Mouse (Mus musculus) NIH3T3 (cell line): ENCODE data around the gene Gm3952.

Experiments
- DNase-seq: peaks from one replicate; pipeline ENCODE4 v3.0.0-alpha.2; 2012; ENCODE audit warnings: low read depth

The Gm3952 gene

GRCm38 (mm10) chr8:128798594-128798993 lies at the start of gene Gm3952:
Gm3952 (minus strand) TSS chr8:128798694.
- DNase-seq: no peak

DNA sequence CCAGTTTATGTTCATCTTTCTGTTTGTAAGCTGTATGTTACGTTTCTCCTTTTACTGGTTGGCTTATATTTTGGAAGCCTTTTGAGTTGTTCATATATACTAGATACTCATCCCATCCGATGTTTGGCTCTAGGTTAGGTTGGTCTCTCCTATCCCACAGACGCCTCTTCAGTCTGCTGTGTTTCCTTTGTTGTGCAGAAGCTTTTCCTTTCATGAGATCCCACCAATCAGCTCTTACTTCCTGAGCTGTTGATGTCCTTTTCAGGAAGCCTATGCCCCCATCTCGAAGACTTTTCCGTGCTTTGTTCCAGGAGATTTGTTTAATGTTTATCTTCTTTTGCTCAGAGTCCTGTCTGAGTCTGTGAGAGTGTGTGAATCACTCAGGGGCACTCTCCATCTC lies 45.3 kb upstream of the Gm3952 start:
- DNase-seq: no peak

DNA sequence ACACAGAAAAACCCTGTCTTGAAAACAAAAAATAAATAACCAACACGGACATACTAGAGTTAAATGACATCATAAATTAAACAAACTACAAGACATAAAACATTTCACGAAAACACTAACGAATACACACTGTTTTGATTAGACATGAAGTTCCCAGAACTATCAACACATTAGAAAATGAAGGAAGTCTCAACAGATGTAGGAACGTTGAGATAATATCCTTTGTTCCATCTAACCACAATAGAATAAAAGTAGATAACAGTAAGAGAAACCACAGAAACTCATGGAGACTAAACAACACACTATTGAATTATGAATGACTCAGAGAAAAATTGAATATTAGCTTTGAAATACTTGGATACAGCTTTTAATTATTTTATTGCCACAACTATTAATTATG lies 14.0 kb upstream of the Gm3952 start:
- DNase-seq: no peak

- DNase-seq: no peak
These were observed 62.8 kb downstream of the Gm3952 start for GRCm38 (mm10) chr8:128735692-128736091.

DNA sequence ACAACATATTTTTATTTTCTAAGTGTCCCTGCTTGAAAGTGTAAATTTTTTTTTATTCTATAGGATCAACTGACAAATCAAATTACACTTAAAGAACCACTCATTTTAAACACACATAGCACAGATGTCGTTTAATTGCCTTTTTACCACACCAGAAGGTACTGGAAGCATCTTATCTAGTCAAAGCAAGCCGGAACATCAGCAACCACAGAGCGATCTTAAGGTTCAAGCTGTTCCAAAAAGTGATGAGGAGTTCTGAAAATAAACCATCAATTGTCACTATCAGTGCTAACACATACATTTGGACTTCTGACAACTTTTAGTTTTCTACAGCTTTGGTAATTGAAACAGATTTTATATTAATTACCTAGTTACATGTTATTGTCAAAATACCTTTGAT lies 64.4 kb downstream of the Gm3952 start:
- DNase-seq: no peak

- no peak for DNase-seq
These were observed 66.2 kb downstream of the Gm3952 start for GRCm38 (mm10) chr8:128732254-128732653.

DNA sequence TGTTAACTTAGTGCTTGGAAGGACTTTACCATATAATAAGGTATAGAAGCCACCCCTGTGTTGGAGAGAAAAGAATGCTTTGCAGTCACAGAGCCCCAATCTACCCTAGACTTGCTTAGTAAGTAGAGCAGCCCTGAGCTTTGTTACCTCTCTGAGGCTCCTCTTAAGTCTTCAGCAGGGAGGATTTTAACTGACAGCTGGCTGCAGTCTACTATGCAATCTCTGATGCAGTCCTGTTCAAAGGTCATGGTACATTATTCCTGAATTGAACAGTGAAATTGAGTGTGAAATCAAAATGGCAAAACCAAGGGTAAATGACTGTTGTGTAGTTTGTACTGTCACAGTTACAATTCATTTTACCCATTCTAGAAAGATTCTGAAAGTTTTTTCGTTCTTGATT lies 71.3 kb downstream of the Gm3952 start:
- DNase-seq: no peak

- DNase-seq: peak; percentile 79
These were observed 73.7 kb downstream of the Gm3952 start for GRCm38 (mm10) chr8:128724819-128725218.

DNA sequence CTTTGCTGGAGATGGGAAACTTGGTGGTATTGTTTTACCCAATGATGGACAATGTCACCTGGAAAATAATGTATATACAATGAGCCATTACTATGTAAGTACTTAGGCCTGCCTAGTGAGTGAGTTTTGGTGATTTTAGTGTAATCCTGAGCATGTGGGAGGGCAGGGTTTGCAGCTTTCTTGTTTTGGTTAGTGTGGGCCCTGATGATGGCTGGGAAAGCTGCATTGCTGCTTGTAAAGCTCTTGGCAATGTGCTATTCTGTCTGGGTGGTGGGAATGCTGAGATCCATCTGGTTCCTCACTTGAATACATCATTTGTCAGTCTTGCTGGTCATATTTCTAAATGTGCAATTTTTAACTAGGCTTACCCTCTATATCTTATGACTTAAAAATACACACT lies 82.3 kb downstream of the Gm3952 start:
- DNase-seq: no peak

DNA sequence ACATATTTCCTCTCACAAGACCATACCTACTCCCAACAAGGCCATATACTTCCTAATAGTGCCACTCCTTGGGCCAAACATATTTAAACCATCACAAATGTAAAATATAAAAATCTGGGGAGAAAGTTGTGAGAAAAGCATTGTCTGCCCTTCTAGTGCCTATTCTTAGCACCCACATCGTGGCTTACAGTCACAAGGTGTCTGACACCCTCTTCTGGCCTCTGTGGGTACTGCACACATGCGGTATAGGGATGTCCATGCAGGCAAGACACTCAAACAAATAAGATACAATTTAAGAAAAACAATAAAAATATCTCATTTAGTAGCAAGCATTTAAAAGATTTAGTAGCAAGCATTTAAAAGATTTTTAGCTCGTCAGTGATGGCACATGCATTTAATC lies 89.2 kb downstream of the Gm3952 start:
- peak; percentile 89 for DNase-seq

DNA sequence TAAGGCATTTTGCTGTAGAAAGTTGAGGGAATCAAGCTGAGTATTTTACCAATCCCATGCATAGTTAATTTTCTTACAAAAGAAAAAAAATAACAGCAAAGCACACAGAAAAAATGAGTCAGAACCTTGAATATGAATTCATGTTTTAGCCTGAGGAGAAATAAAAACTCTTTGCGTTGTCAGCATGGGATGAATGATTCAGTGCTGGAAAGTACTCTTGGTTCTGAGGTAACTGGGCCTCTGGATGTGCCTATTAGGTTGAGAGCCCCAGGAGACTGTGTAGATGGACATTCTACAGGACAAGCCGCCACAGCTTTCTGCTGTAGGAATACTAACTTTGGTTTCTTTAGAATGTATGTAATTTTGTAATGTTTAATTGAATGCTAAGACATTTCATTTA lies 93.7 kb downstream of the Gm3952 start:
- peak; percentile 69 for DNase-seq

DNA sequence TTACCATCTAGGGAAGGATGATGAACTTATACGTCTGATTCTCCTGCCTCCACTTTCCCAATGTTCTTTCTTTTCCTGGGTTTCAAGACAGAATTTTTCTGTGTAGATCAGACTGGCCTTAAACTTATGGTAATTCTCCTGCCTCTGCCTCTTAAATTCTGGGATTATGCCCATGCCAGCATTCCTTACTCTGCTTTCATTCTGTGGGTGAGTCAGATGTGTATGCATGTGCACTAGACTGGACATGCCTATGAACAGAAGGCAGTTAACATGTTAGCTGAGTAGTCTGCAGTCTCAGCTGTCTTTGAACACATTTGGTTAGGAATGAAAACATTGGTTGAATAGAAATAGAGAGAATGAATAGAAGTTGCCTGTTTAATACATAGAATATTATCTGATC lies 94.1 kb downstream of the Gm3952 start:
- DNase-seq: peak; percentile 53

DNA sequence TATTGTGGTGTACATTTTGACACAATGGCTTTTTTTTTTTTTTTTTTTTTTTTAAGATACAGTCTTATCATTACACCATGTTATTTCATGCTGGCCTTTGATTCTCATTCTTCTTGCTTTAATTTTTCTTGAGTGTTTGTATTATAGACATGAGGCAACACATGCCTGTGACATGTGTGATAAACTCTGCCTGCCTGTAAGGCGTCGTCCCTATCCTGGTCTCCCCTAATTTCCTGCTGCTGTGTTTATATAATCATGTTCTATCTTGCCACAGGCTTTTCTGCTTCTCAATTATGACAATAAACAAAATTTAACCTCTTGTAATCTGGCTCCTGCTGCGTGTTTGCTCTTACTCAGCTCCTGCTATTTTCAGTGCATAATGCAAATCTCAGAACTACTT lies 100.5 kb downstream of the Gm3952 start:
- DNase-seq: no peak

GRCm38 (mm10) chr8:128696701-128697397 lies 101.6 kb downstream of the Gm3952 start:
- DNase-seq: no peak
